Mouse (Mus musculus) adrenal gland, postnatal 25 days (tissue): ENCODE measurements around the gene Ajuba. TPM values are rescaled to one million over a fixed set of nuclear protein-coding genes. Genes with fewer than 3 reads are reported as not detected.
A peak's percentile ranks its signal among the peaks of the same experiment; 100 is the strongest.
"Not testable (repeated sequence)": the region's sequence is repeated elsewhere in the genome, so short reads cannot be mapped to it uniquely, and the experiment has no call there.

Experiments
- DNase-seq: peaks from one replicate; pipeline ENCODE4 v3.0.0; 2021; ENCODE audit warnings: mixed read lengths
- long read RNA-seq: library from polyadenylated mRNA; stranded (forward); transcript quantifications from one replicate; pipeline ENCODE4 v2.0.0, GENCODE M21; 2021
- total RNA-seq: library from RNA; stranded (reverse); gene quantifications from 2 replicates; pipeline ENCODE4 v1.2.3, GENCODE M21; 2021

Ajuba gene
- total RNA-seq = 19.6 and 24.2 TPM in 2 replicates
- long read RNA-seq, transcript Ajuba-201 (8 exons, 3,397 nt) = major isoform, 23 of 33 reads
- long read RNA-seq, partial matches to known transcripts = 3 of 33 reads
- long read RNA-seq, other reads (novel, unspliced or antisense) = 6 of 33 reads

GRCm38 (mm10) chr14:54577089-54577982 is at the start of gene Ajuba:
TSS of gene Ajuba (minus strand) at chr14:54577558.
- peak; percentile 90 for DNase-seq

GRCm38 (mm10) chr14:54624976-54625375 is 47.6 kb upstream of the Ajuba start:
- no peak for DNase-seq

- DNase-seq = no peak
Measured at GRCm38 (mm10) chr14:54623334-54623733, 46.0 kb upstream of the Ajuba start.

GRCm38 (mm10) chr14:54621133-54621532 is 43.8 kb upstream of the Ajuba start, which contains the start of gene Psmb11:
TSS of gene Psmb11 (plus strand) at chr14:54621433.
- DNase-seq = no peak

GRCm38 (mm10) chr14:54617897-54618365 is 40.6 kb upstream of the Ajuba start, which contains the start of gene Psmb5:
TSS of gene Psmb5 (minus strand) at chr14:54618022.
- peak; percentile 84 for DNase-seq

GRCm38 (mm10) chr14:54617152-54617896 is 40.0 kb upstream of the Ajuba start:
- DNase-seq = no peak

GRCm38 (mm10) chr14:54616226-54616825 is 39.0 kb upstream of the Ajuba start:
- no peak for DNase-seq

- not testable (repeated sequence) for DNase-seq
Measured at GRCm38 (mm10) chr14:54614130-54614529, 36.8 kb upstream of the Ajuba start.

- no peak for DNase-seq
Measured at GRCm38 (mm10) chr14:54610648-54611047, 33.3 kb upstream of the Ajuba start.

- peak; percentile 38 for DNase-seq
Measured at GRCm38 (mm10) chr14:54609962-54610361, 32.6 kb upstream of the Ajuba start.

GRCm38 (mm10) chr14:54609245-54609644 is 31.9 kb upstream of the Ajuba start:
- DNase-seq = no peak

- DNase-seq = no peak
Measured at GRCm38 (mm10) chr14:54607226-54607625, 29.9 kb upstream of the Ajuba start.

GRCm38 (mm10) chr14:54605752-54606321 is 28.5 kb upstream of the Ajuba start, which contains the start of gene 4931414P19Rik:
TSS of gene 4931414P19Rik (minus strand) at chr14:54605993.
- peak; percentile 91 for DNase-seq

GRCm38 (mm10) chr14:54603686-54604085 is 26.3 kb upstream of the Ajuba start:
- no peak for DNase-seq

- peak; percentile 96 for DNase-seq
Measured at GRCm38 (mm10) chr14:54603038-54603654, 25.8 kb upstream of the Ajuba start.

- no peak for DNase-seq
Measured at GRCm38 (mm10) chr14:54602613-54603012, 25.3 kb upstream of the Ajuba start.

GRCm38 (mm10) chr14:54601601-54602000 is 24.2 kb upstream of the Ajuba start:
- no peak for DNase-seq

GRCm38 (mm10) chr14:54597084-54597483 is 19.7 kb upstream of the Ajuba start:
- DNase-seq = no peak

GRCm38 (mm10) chr14:54594631-54595414 is 17.5 kb upstream of the Ajuba start:
- no peak for DNase-seq

- no peak for DNase-seq
Measured at GRCm38 (mm10) chr14:54594055-54594454, 16.7 kb upstream of the Ajuba start.
